Mouse (Mus musculus): ENCODE data around the gene Trpv2.

The Trpv2 gene

GRCm38 (mm10) chr11:62624341-62625291 lies 50.3 kb downstream of the Trpv2 start:
- no peak for DNase-seq (ENCODE audit: low read depth in 2 of 2, low spot score in 2 of 2)

- DNase-seq (ENCODE audit: low read depth in 2 of 2, low spot score in 2 of 2): no peak
These were observed 55.3 kb downstream of the Trpv2 start for GRCm38 (mm10) chr11:62629352-62630224.

- no peak for DNase-seq (ENCODE audit: low read depth in 2 of 2, low spot score in 2 of 2)
These were observed 56.0 kb downstream of the Trpv2 start for GRCm38 (mm10) chr11:62630225-62630821.

GRCm38 (mm10) chr11:62631138-62631537 lies 56.9 kb downstream of the Trpv2 start:
- DNase-seq (ENCODE audit: low read depth in 2 of 2, low spot score in 2 of 2): no peak

GRCm38 (mm10) chr11:62635406-62635805 lies 61.1 kb downstream of the Trpv2 start:
- no peak for DNase-seq (ENCODE audit: low read depth in 2 of 2, low spot score in 2 of 2)

- no peak for DNase-seq (ENCODE audit: low read depth in 2 of 2, low spot score in 2 of 2)
These were observed 62.0 kb downstream of the Trpv2 start for GRCm38 (mm10) chr11:62636105-62636839.

- no peak for DNase-seq (ENCODE audit: low read depth in 2 of 2, low spot score in 2 of 2)
These were observed 62.5 kb downstream of the Trpv2 start for GRCm38 (mm10) chr11:62636840-62637221.

- DNase-seq (ENCODE audit: low read depth in 2 of 2, low spot score in 2 of 2): no peak
These were observed 63.1 kb downstream of the Trpv2 start for GRCm38 (mm10) chr11:62637401-62637800.

GRCm38 (mm10) chr11:62637806-62638205 lies 63.5 kb downstream of the Trpv2 start:
- DNase-seq (ENCODE audit: low read depth in 2 of 2, low spot score in 2 of 2): no peak

GRCm38 (mm10) chr11:62638402-62638801 lies 64.1 kb downstream of the Trpv2 start:
- no peak for DNase-seq (ENCODE audit: low read depth in 2 of 2, low spot score in 2 of 2)

GRCm38 (mm10) chr11:62640378-62640777 lies 66.1 kb downstream of the Trpv2 start:
- DNase-seq (ENCODE audit: low read depth in 2 of 2, low spot score in 2 of 2): no peak

GRCm38 (mm10) chr11:62642023-62642844 lies 67.9 kb downstream of the Trpv2 start:
- DNase-seq (ENCODE audit: low read depth in 2 of 2, low spot score in 2 of 2): no peak

GRCm38 (mm10) chr11:62643011-62643631 lies 68.8 kb downstream of the Trpv2 start:
- DNase-seq (ENCODE audit: low read depth in 2 of 2, low spot score in 2 of 2): no peak

GRCm38 (mm10) chr11:62643681-62644363 lies 69.5 kb downstream of the Trpv2 start:
- DNase-seq (ENCODE audit: low read depth in 2 of 2, low spot score in 2 of 2): no peak

- DNase-seq (ENCODE audit: low read depth in 2 of 2, low spot score in 2 of 2): no peak
These were observed 70.5 kb downstream of the Trpv2 start for GRCm38 (mm10) chr11:62644602-62645336.

GRCm38 (mm10) chr11:62645337-62645675 lies 71.0 kb downstream of the Trpv2 start:
- DNase-seq (ENCODE audit: low read depth in 2 of 2, low spot score in 2 of 2): no peak

GRCm38 (mm10) chr11:62645732-62646494 lies 71.6 kb downstream of the Trpv2 start:
- DNase-seq (ENCODE audit: low read depth in 2 of 2, low spot score in 2 of 2): no peak

- no peak for DNase-seq (ENCODE audit: low read depth in 2 of 2, low spot score in 2 of 2)
These were observed 72.2 kb downstream of the Trpv2 start for GRCm38 (mm10) chr11:62646495-62646843.

Data from CD8-positive naive resting alpha-beta T cell, adult 2 months (primary cell).